Mouse (Mus musculus) liver, embryonic 14.5 days (tissue): Measurements from ENCODE around the gene Tpx2. TPM values are rescaled to one million over a fixed set of nuclear protein-coding genes. Genes with fewer than 3 reads are reported as not detected.

Experiments
- ATAC-seq: fragments of 200-750 bp; cut with Nextera tagmentation; 2 replicates; pipeline ENCODE4 v1.8.0; 2017; ENCODE audit warnings: moderate number of reproducible peaks, mild to moderate bottlenecking, moderate library complexity; ENCODE audit not compliant: insufficient read depth
- DNase-seq, 3 experiments: peaks; one replicate each; pipeline ENCODE4 v3.0.0-alpha.2; 2012 to 2013; ENCODE audit warnings: low read depth in 3 of 3, low spot score in 3 of 3
- H3K27ac ChIP-seq: fragments of 300-500 bp; sonication (generic); 2 replicates; pipeline ENCODE4 v1.5.1; 2014; ENCODE audit warnings: moderate library complexity, mild to moderate bottlenecking, control low read depth, inconsistent platforms
- H3K27me3 ChIP-seq: fragments of 300-500 bp; sonication (generic); 2 replicates; pipeline ENCODE4 v1.6.1; 2014; ENCODE audit warnings: mild to moderate bottlenecking, low read length, moderate library complexity; ENCODE audit not compliant: control insufficient read depth, insufficient read depth
- H3K36me3 ChIP-seq: fragments of 300-500 bp; sonication (generic); replicated peaks from 2 replicates; pipeline ENCODE4 v1.6.1; 2014; ENCODE audit warnings: low read depth; ENCODE audit not compliant: control insufficient read depth, insufficient read depth
- H3K4me1 ChIP-seq, 2 experiments: fragments of 200-500 bp in 1 of 2; fragments of 300-500 bp in 1 of 2; sonication (generic) in 1 of 2; replicated peaks; 2 replicates each; pipeline ENCODE4 v1.6.1; 2012 to 2014; ENCODE audit warnings: antibody characterized with exemption in 1 of 2, inconsistent platforms in 1 of 2, low read length in 1 of 2; ENCODE audit not compliant: control insufficient read depth in 2 of 2, insufficient read depth in 2 of 2
- H3K4me2 ChIP-seq: fragments of 300-500 bp; sonication (generic); 2 replicates; pipeline ENCODE4 v1.6.1; 2014; ENCODE audit warnings: low read depth, mild to moderate bottlenecking, control low read depth, moderate library complexity
- H3K4me3 ChIP-seq, 2 experiments: fragments of 200-500 bp in 1 of 2; fragments of 300-500 bp in 1 of 2; sonication (generic) in 1 of 2; 2 replicates each; pipeline ENCODE4 v1.5.1; 2012 to 2014; ENCODE audit warnings: low read depth in 2 of 2, low read length in 2 of 2, mild to moderate bottlenecking in 2 of 2, control low read depth in 1 of 2, inconsistent platforms in 1 of 2, moderate library complexity in 1 of 2; ENCODE audit not compliant: insufficient read depth in 1 of 2
- H3K9ac ChIP-seq: fragments of 300-500 bp; sonication (generic); replicated peaks from 2 replicates; pipeline ENCODE4 v1.6.1; 2014; ENCODE audit warnings: mild to moderate bottlenecking, control low read depth, moderate library complexity
- H3K9me3 ChIP-seq: fragments of 300-500 bp; sonication (generic); 2 replicates; pipeline ENCODE4 v1.6.1; 2016; ENCODE audit warnings: low read length, mixed read lengths; ENCODE audit not compliant: control insufficient read depth
- CTCF ChIP-seq: IDR thresholded peaks from 2 replicates; pipeline ENCODE4 v1.5.1; 2016; ENCODE audit warnings: antibody characterized with exemption, low read depth, control low read depth
- EP300 ChIP-seq: IDR thresholded peaks from 2 replicates; pipeline ENCODE4 v1.6.1; 2016; ENCODE audit warnings: antibody characterized with exemption, low read depth
- WGBS: fragments of 180-500 bp; shearing (Covaris S2); extraction: QIAGEN DNeasy Blood & Tissue Kit; methylation state at CpG from one replicate; pipeline ENCODE4 v1.1.7; 2014; ENCODE audit not compliant: insufficient replicate concordance; 5-methylcytosine and 5-hydroxymethylcytosine counted together
- polyA plus RNA-seq, 2 experiments: library from polyadenylated mRNA; depleted of rRNA in 1 of 2; stranded (reverse) in 1 of 2; unstranded in 1 of 2; fragments of >200 nt; fragmentation: Nextera tagmentation in 1 of 2; extraction: Ambion mirVana in 1 of 2; gene quantifications; 2 replicates each; pipeline versions ENCODE4 v1.2.1 to v1.2.3; 2012 to 2014

The Tpx2 gene
- polyA plus RNA-seq, 2 experiments: 47.1 to 80.9 TPM

- Histone ChIP-seq H3K27ac (no peak overlapping the region), H3K27me3 (no peaks in the 10 kb centered on the region), H3K4me3 (no peak overlapping the region), H3K4me1 (no peaks in the 10 kb centered on the region), H3K4me2 (no peak overlapping the region), H3K36me3 (no peaks in the 10 kb centered on the region), H3K9me3 (no peaks in the 10 kb centered on the region), H3K9ac (no peak overlapping the region)
- no peak for TF ChIP-seq CTCF
- TF ChIP-seq EP300: no peak
- ATAC-seq (no peak), DNase-seq (no peak)
- WGBS: 81% methylated on average over 15 of the region's 15 CpGs
These were observed 53.5 kb downstream of the Tpx2 start for GRCm38 (mm10) chr2:152901296-152901695.

GRCm38 (mm10) chr2:152902658-152903057 lies 54.9 kb downstream of the Tpx2 start:
- WGBS: 67% methylated on average over 3 of the region's 3 CpGs
- Histone ChIP-seq H3K9ac (no peak overlapping the region), H3K27me3 (no peaks in the 10 kb centered on the region), H3K36me3 (no peaks in the 10 kb centered on the region), H3K4me3 (no peak overlapping the region), H3K4me2 (no peak overlapping the region), H3K4me1 (no peaks in the 10 kb centered on the region), H3K27ac (no peak overlapping the region), H3K9me3 (no peaks in the 10 kb centered on the region)
- DNase-seq (no peak), ATAC-seq (no peak)
- no peak for TF ChIP-seq EP300
- TF ChIP-seq CTCF: no peak

DNA sequence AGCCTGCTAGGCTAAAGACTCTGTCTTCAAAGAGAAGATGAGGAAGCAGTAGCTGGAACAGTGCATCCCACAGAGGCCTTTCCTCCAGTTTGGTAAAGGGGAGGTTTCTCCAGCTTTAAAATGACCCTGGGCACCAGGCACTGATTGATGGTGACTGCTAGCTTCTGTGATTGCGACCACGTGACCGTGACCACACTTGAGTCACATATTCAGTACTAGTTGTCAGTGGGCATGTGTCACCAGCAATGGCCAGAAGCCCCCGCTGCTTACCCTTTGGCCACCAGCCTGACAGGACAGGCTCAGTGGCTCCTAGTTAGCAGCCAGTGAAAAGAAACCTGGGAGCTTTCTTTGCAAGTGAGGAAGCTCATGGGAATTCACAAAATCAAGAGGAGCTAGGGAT lies 55.8 kb downstream of the Tpx2 start:
- TF ChIP-seq CTCF (no peak), EP300 (no peak)
- Histone ChIP-seq H3K9ac (no peak overlapping the region), H3K36me3 (no peaks in the 10 kb centered on the region), H3K4me1 (no peaks in the 10 kb centered on the region), H3K4me2 (no peak overlapping the region), H3K4me3 (no peak overlapping the region), H3K27ac (no peak overlapping the region), H3K27me3 (no peaks in the 10 kb centered on the region), H3K9me3 (no peaks in the 10 kb centered on the region)
- ATAC-seq (no peak), DNase-seq (no peak)
- WGBS: 54% methylated on average over 4 of the region's 4 CpGs

GRCm38 (mm10) chr2:152904127-152904643 lies 56.4 kb downstream of the Tpx2 start:
- Histone ChIP-seq H3K36me3 (no peaks in the 10 kb centered on the region), H3K9ac (no peak overlapping the region), H3K4me1 (no peaks in the 10 kb centered on the region), H3K27ac (no peak overlapping the region), H3K9me3 (no peaks in the 10 kb centered on the region), H3K4me2 (no peak overlapping the region), H3K27me3 (no peaks in the 10 kb centered on the region), H3K4me3 (no peak overlapping the region)
- no peak for TF ChIP-seq CTCF
- TF ChIP-seq EP300: no peak
- 31% methylated on average over 5 of the region's 5 CpGs for WGBS
- no peak for ATAC-seq
- DNase-seq: no peak

DNA sequence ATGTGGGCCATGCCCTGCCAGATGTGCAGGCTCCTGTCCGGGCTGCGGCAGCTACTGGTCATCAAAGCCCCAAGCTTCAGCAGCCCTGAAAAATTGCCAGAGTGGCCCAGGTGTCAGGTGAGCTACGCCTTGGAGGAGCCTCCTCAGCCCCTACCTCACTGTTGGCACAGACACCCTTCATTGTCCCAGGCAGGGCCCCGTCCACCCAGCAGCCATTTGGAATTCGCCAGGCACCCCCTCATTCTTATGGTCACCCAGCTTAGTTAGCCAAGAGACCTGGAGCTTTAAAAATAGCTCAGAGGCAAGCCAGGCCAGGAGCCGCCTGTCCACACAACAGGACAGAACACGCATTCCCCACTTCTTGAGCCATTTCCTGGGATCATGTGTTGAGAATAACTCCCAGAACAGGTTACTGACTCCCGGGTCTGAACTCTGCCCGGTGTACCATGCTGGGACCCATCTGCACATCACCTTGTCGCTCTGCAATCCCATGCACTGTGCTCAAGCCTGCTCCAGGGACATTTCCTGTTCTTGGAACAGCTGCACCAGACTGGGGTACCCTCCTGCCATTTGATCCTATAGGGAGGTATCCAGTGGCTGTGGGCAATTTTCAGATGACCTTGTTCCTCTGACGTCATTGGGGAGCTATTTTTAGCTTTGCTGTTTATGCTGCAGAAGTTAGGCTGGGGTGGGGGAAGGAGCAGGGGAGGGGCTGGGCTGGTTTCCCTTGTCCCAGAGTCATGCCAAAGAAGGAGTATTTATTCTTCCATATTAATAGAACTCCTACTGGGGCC lies 57.5 kb downstream of the Tpx2 start:
- Histone ChIP-seq H3K4me2 (no peak overlapping the region), H3K9me3 (no peaks in the 10 kb centered on the region), H3K27me3 (no peaks in the 10 kb centered on the region), H3K27ac (no peak overlapping the region), H3K4me3 (no peak overlapping the region), H3K9ac (no peak overlapping the region), H3K4me1 (no peaks in the 10 kb centered on the region), H3K36me3 (no peaks in the 10 kb centered on the region)
- WGBS: 53% methylated on average over 11 of the region's 11 CpGs
- TF ChIP-seq EP300: no peak
- TF ChIP-seq CTCF: no peak
- ATAC-seq (no peak), DNase-seq (no peak)
